Mouse (Mus musculus): ENCODE measurements around the gene Ly86. TPM values are rescaled to one million over a fixed set of nuclear protein-coding genes. Genes with fewer than 3 reads are reported as not detected.

Ly86 gene
- 10 to 100 TPM in 2 of 4 experiments, 1 to 10 TPM in 2; 3.6 to 11.2 (median 8.0) TPM for total RNA-seq (2022)

GRCm38 (mm10) chr13:37344909-37345772, at the start of gene Ly86:
TSS of gene Ly86 (plus strand) at chr13:37345208.
- DNase-seq, result no peak

- DNase-seq, result no peak
Measured at GRCm38 (mm10) chr13:37297886-37298285, 47.1 kb upstream of the Ly86 start.

GRCm38 (mm10) chr13:37298856-37299255, 46.2 kb upstream of the Ly86 start:
- no peak for DNase-seq

- no peak for DNase-seq
Measured at GRCm38 (mm10) chr13:37302877-37303276, 42.1 kb upstream of the Ly86 start.

- no peak for DNase-seq
Measured at GRCm38 (mm10) chr13:37308006-37308405, 37.0 kb upstream of the Ly86 start.

GRCm38 (mm10) chr13:37309296-37309695, 35.7 kb upstream of the Ly86 start:
- no peak for DNase-seq

- DNase-seq, result no peak
Measured at GRCm38 (mm10) chr13:37310331-37310730, 34.7 kb upstream of the Ly86 start.

- no peak for DNase-seq
Measured at GRCm38 (mm10) chr13:37311555-37312221, 33.3 kb upstream of the Ly86 start.

GRCm38 (mm10) chr13:37312222-37312928, 32.6 kb upstream of the Ly86 start:
- peak; percentile 88 for DNase-seq

GRCm38 (mm10) chr13:37312951-37313350, 32.1 kb upstream of the Ly86 start:
- no peak for DNase-seq

GRCm38 (mm10) chr13:37325504-37325903, 19.5 kb upstream of the Ly86 start:
- DNase-seq, result peak; percentile 32

- no peak for DNase-seq
Measured at GRCm38 (mm10) chr13:37329747-37330146, 15.3 kb upstream of the Ly86 start.

GRCm38 (mm10) chr13:37330971-37331370, 14.0 kb upstream of the Ly86 start:
- DNase-seq, result no peak

- no peak for DNase-seq
Measured at GRCm38 (mm10) chr13:37332779-37333543, 12.0 kb upstream of the Ly86 start.

- no peak for DNase-seq
Measured at GRCm38 (mm10) chr13:37333544-37333870, 11.5 kb upstream of the Ly86 start.

- DNase-seq, result no peak
Measured at GRCm38 (mm10) chr13:37337269-37337668, 7.7 kb upstream of the Ly86 start.

GRCm38 (mm10) chr13:37337871-37338270, 7.1 kb upstream of the Ly86 start:
- DNase-seq, result no peak

- DNase-seq, result no peak
Measured at GRCm38 (mm10) chr13:37342804-37343203, 2.2 kb upstream of the Ly86 start.

GRCm38 (mm10) chr13:37345823-37346222, 815 bp downstream of the Ly86 start:
- DNase-seq, result no peak

- no peak for DNase-seq
Measured at GRCm38 (mm10) chr13:37347871-37348595, 3.0 kb downstream of the Ly86 start.

- DNase-seq, result peak; percentile 22
Measured at GRCm38 (mm10) chr13:37349051-37349450, 4.0 kb downstream of the Ly86 start.

- DNase-seq, result no peak
Measured at GRCm38 (mm10) chr13:37353016-37353415, 8.0 kb downstream of the Ly86 start.

Data from adrenal gland, adult 8-10 months (tissue).